Mouse (Mus musculus) liver, embryonic 13.5 days (tissue): ENCODE measurements at regions not wholly inside any gene's neighbourhood (a gene's known extent, or its start where the extent isn't known, plus 50 kb on each side); places are given as distances from the start of the nearest gene placed in this dataset.

Experiments
- ATAC-seq: fragments of 200-750 bp; cut with Nextera tagmentation; 2 replicates; pipeline ENCODE4 v1.8.0; 2017; ENCODE audit warnings: low read depth, mild to moderate bottlenecking, moderate number of reproducible peaks, moderate library complexity
- DNase-seq: peaks from one replicate; pipeline ENCODE4 v3.0.0; 2022
- H3K27ac ChIP-seq: fragments of 300-500 bp; sonication (generic); 2 replicates; pipeline ENCODE4 v1.5.1; 2015; ENCODE audit warnings: moderate library complexity, mild to moderate bottlenecking, inconsistent platforms
- H3K27me3 ChIP-seq: fragments of 300-500 bp; sonication (generic); 2 replicates; pipeline ENCODE4 v1.6.1; 2015; ENCODE audit warnings: mild to moderate bottlenecking, inconsistent platforms
- H3K36me3 ChIP-seq: fragments of 300-500 bp; sonication (generic); 2 replicates; pipeline ENCODE4 v1.6.1; 2015; ENCODE audit warnings: mild to moderate bottlenecking, inconsistent platforms
- H3K4me1 ChIP-seq: fragments of 300-500 bp; sonication (generic); replicated peaks from 2 replicates; pipeline ENCODE4 v1.6.1; 2015; ENCODE audit warnings: inconsistent platforms
- H3K4me2 ChIP-seq: fragments of 300-500 bp; sonication (generic); 2 replicates; pipeline ENCODE4 v1.6.1; 2015; ENCODE audit warnings: inconsistent platforms, mild to moderate bottlenecking, moderate library complexity
- H3K4me3 ChIP-seq: fragments of 300-500 bp; sonication (generic); replicated peaks from 2 replicates; pipeline ENCODE4 v1.5.1; 2015; ENCODE audit warnings: mild to moderate bottlenecking, inconsistent platforms
- H3K9ac ChIP-seq: fragments of 300-500 bp; sonication (generic); 2 replicates; pipeline ENCODE4 v1.6.1; 2015; ENCODE audit warnings: mild to moderate bottlenecking, inconsistent platforms
- H3K9me3 ChIP-seq: fragments of 300-500 bp; sonication (generic); replicated peaks from 2 replicates; pipeline ENCODE4 v1.6.1; 2016; ENCODE audit warnings: inconsistent platforms
- WGBS: fragments of 180-500 bp; shearing (Covaris S2); methylation state at CpG from one replicate; pipeline ENCODE4 v1.1.7; 2015; ENCODE audit not compliant: insufficient replicate concordance; 5-methylcytosine and 5-hydroxymethylcytosine counted together

GRCm38 (mm10) chr19:15796466-15796865 is 150.7 kb downstream of the Psat1 start:
- Histone ChIP-seq H3K4me3 (no peak overlapping the region), H3K9ac (no peak overlapping the region), H3K36me3 (no peaks in the 10 kb centered on the region), H3K4me1 (no peaks in the 10 kb centered on the region), H3K27me3 (no peaks in the 10 kb centered on the region), H3K9me3 (no peaks in the 10 kb centered on the region), H3K4me2 (no peak overlapping the region), H3K27ac (no peak overlapping the region)
- DNase-seq (no peak), ATAC-seq (no peak)
- WGBS: 33% methylated on average over 4 of the region's 4 CpGs

GRCm38 (mm10) chr19:15791942-15792341 is 155.2 kb downstream of the Psat1 start:
- H3K4me2 ChIP-seq: no peak overlapping the region
- H3K4me1 ChIP-seq: no peaks in the 10 kb centered on the region; the same call in 1 of the 2 replicates
- H3K4me3 ChIP-seq: no peak overlapping the region
- no peaks in the 10 kb centered on the region for H3K9me3 ChIP-seq
- H3K27ac ChIP-seq: no peak overlapping the region
- no peak overlapping the region for H3K9ac ChIP-seq
- no peak for ATAC-seq
- WGBS: 64% methylated on average over 4 of the region's 4 CpGs
- H3K36me3 ChIP-seq: no peaks in the 10 kb centered on the region
- no peak for DNase-seq
- H3K27me3 ChIP-seq: no peaks in the 10 kb centered on the region

GRCm38 (mm10) chr19:15791264-15791913 is 155.7 kb downstream of the Psat1 start:
- 65% methylated on average over 12 of the region's 12 CpGs for WGBS
- Histone ChIP-seq H3K27ac (no peak overlapping the region), H3K27me3 (no peaks in the 10 kb centered on the region), H3K9ac (no peak overlapping the region), H3K4me2 (no peak overlapping the region), H3K9me3 (no peaks in the 10 kb centered on the region), H3K4me3 (no peak overlapping the region), H3K4me1 (no peaks in the 10 kb centered on the region; the same call in 1 of the 2 replicates), H3K36me3 (no peaks in the 10 kb centered on the region)
- ATAC-seq (no peak), DNase-seq (no peak)

GRCm38 (mm10) chr19:15790620-15791263 is 156.4 kb downstream of the Psat1 start:
- Histone ChIP-seq H3K27ac (no peak overlapping the region), H3K4me3 (no peak overlapping the region), H3K36me3 (no peaks in the 10 kb centered on the region), H3K27me3 (no peaks in the 10 kb centered on the region), H3K4me1 (no peaks in the 10 kb centered on the region; the same call in 1 of the 2 replicates), H3K4me2 (no peak overlapping the region), H3K9ac (no peak overlapping the region), H3K9me3 (no peaks in the 10 kb centered on the region)
- DNase-seq (no peak), ATAC-seq (no peak)
- 56% methylated on average over 13 of the region's 13 CpGs for WGBS

GRCm38 (mm10) chr19:15789741-15790140 is 157.4 kb downstream of the Psat1 start:
- no peak for ATAC-seq
- H3K36me3 ChIP-seq: no peaks in the 10 kb centered on the region
- 23% methylated on average over 5 of the region's 5 CpGs for WGBS
- no peak overlapping the region for H3K4me3 ChIP-seq
- no peaks in the 10 kb centered on the region for H3K27me3 ChIP-seq
- no peak overlapping the region for H3K4me2 ChIP-seq
- H3K4me1 ChIP-seq: no peaks in the 10 kb centered on the region; the same call in 1 of the 2 replicates
- no peak for DNase-seq
- H3K9me3 ChIP-seq: no peaks in the 10 kb centered on the region
- no peak overlapping the region for H3K27ac ChIP-seq
- no peak overlapping the region for H3K9ac ChIP-seq

- H3K27me3 ChIP-seq: no peaks in the 10 kb centered on the region
- ATAC-seq (no peak), DNase-seq (no peak)
- no peak overlapping the region for H3K4me3 ChIP-seq
- H3K27ac ChIP-seq: no peak overlapping the region
- no peaks in the 10 kb centered on the region; the same call in 1 of the 2 replicates for H3K4me1 ChIP-seq
- no peaks in the 10 kb centered on the region for H3K36me3 ChIP-seq
- 52% methylated on average over 4 of the region's 4 CpGs for WGBS
- no peak overlapping the region for H3K4me2 ChIP-seq
- H3K9ac ChIP-seq: no peak overlapping the region
- H3K9me3 ChIP-seq: no peaks in the 10 kb centered on the region
Measured at GRCm38 (mm10) chr19:15784644-15785043, 162.5 kb downstream of the Psat1 start.

- DNase-seq: no peak
- Histone ChIP-seq H3K27ac (no peak overlapping the region), H3K9me3 (no peaks in the 10 kb centered on the region), H3K36me3 (no peaks in the 10 kb centered on the region), H3K9ac (no peak overlapping the region), H3K4me3 (no peak overlapping the region), H3K4me2 (no peak overlapping the region), H3K4me1 (no peaks in the 10 kb centered on the region), H3K27me3 (no peaks in the 10 kb centered on the region)
- ATAC-seq: no peak
- 49% methylated on average over 4 of the region's 4 CpGs for WGBS
Measured at GRCm38 (mm10) chr19:15769651-15770050, 177.5 kb downstream of the Psat1 start.

- no peak overlapping the region for H3K27ac ChIP-seq
- no peaks in the 10 kb centered on the region for H3K9me3 ChIP-seq
- WGBS: 75% methylated on average over 4 of the region's 4 CpGs
- H3K9ac ChIP-seq: no peak overlapping the region
- no peaks in the 10 kb centered on the region for H3K4me1 ChIP-seq
- no peak for DNase-seq
- ATAC-seq: no peak
- no peak overlapping the region for H3K4me2 ChIP-seq
- no peaks in the 10 kb centered on the region for H3K36me3 ChIP-seq
- H3K4me3 ChIP-seq: no peak overlapping the region
- H3K27me3 ChIP-seq: no peaks in the 10 kb centered on the region
Measured at GRCm38 (mm10) chr19:15761086-15761485, 186.1 kb downstream of the Psat1 start.

GRCm38 (mm10) chr19:15745026-15745777 is 201.9 kb downstream of the Psat1 start:
- Histone ChIP-seq H3K36me3 (no peaks in the 10 kb centered on the region), H3K4me3 (no peak overlapping the region), H3K9me3 (no peaks in the 10 kb centered on the region), H3K27me3 (no peaks in the 10 kb centered on the region), H3K27ac (no peak overlapping the region), H3K9ac (no peak overlapping the region), H3K4me2 (no peak overlapping the region), H3K4me1 (no peaks in the 10 kb centered on the region)
- WGBS: 62% methylated on average over 8 of the region's 8 CpGs
- no peak for DNase-seq
- ATAC-seq: no peak

GRCm38 (mm10) chr19:15736200-15736599 is 210.9 kb downstream of the Psat1 start:
- Histone ChIP-seq H3K9ac (no peak overlapping the region), H3K4me3 (no peak overlapping the region), H3K4me1 (no peaks in the 10 kb centered on the region), H3K4me2 (no peak overlapping the region), H3K9me3 (no peaks in the 10 kb centered on the region), H3K27ac (no peak overlapping the region), H3K27me3 (no peaks in the 10 kb centered on the region), H3K36me3 (no peaks in the 10 kb centered on the region)
- ATAC-seq (no peak), DNase-seq (no peak)
- WGBS: 52% methylated on average over 2 of the region's 2 CpGs

- Histone ChIP-seq H3K4me2 (no peak overlapping the region), H3K4me1 (no peaks in the 10 kb centered on the region), H3K9ac (no peak overlapping the region), H3K27ac (no peak overlapping the region), H3K27me3 (no peaks in the 10 kb centered on the region), H3K4me3 (no peak overlapping the region), H3K9me3 (no peaks in the 10 kb centered on the region), H3K36me3 (no peaks in the 10 kb centered on the region)
- 69% methylated on average over 13 of the region's 13 CpGs for WGBS
- DNase-seq: no peak
- ATAC-seq: no peak
Measured at GRCm38 (mm10) chr19:15726785-15727406, 220.2 kb downstream of the Psat1 start.
